ENCODE assay signal across 36 mouse cellular contexts in the genomic region with DNA sequence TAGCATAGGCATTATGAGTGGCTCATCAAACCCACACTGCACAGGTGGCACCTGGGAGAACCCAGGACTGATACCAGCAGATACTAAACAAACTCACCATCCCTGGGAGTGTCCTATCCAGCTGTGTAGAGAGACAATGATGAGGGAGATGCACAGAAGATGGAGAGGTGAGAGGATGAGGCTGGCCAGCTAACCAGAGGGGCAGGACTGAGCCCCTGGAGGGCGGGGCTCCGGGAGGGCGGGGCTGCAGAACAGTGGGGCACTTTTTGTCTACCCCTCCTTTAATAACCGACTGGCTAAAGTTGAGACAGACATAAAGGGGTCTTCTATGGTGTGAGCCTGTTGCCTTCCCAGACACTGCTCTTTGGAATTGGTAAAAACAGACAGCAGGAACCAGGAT. TPM values are rescaled to one million over a fixed set of nuclear protein-coding genes. Genes with fewer than 3 reads are reported as not detected.
DNase-seq lines count a peak whose midpoint lies in the region; ATAC-seq lines count a peak whose summit lies in the region.
"Had no signal": no experiment of that assay in that cellular context is flagged by ENCODE, and none has a peak within 500 bp of the region (broad histone marks: within the 10 kb centered on the region; RNA-seq: fewer than 3 reads in every experiment).

No protein-coding gene starts in this region.

- peak overlapping the region; percentile 56; the same call in 1 of the 2 replicates for H3K27ac ChIP-seq in heart, embryonic 10.5 days
- peak overlapping the region; percentile 96 for H3K27ac ChIP-seq in liver, embryonic 13.5 days
- no peak overlapping the region for H3K27ac ChIP-seq in stomach, embryonic 16.5 days (ENCODE audit: low read length)
- H3K27ac ChIP-seq: heart, adult 2 months; hindbrain, embryonic 10.5 days; hindbrain, embryonic 15.5 days; layer of hippocampus, adult 2 months; limb, embryonic 13.5 days; macrophage; midbrain, embryonic 13.5 days; neural tube, embryonic 15.5 days had no signal

- H3K27me3 ChIP-seq in heart, embryonic 10.5 days (ENCODE audit: insufficient read depth, poor library complexity, severe bottlenecking), result no peaks in the 10 kb centered on the region
- H3K27me3 ChIP-seq in liver, embryonic 13.5 days, result peaks cover 7% of the 10 kb centered on the region; the same call in 1 of the 2 replicates
- H3K27me3 ChIP-seq in stomach, embryonic 16.5 days (ENCODE audit: control insufficient read depth, insufficient read depth, low read length), result no peaks in the 10 kb centered on the region
- H3K27me3 ChIP-seq: hindbrain, embryonic 15.5 days; limb, embryonic 13.5 days; midbrain, embryonic 13.5 days; neural tube, embryonic 15.5 days; Patski had no signal

- intact Hi-C loops in heart, postnatal 10 days (cut with DNase I), result no loop called here

- H3K9ac ChIP-seq in liver, embryonic 13.5 days, result peak overlapping the region; percentile 63
- no peak overlapping the region for H3K9ac ChIP-seq in stomach, embryonic 16.5 days (ENCODE audit: low read length)
- H3K9ac ChIP-seq: hindbrain, embryonic 15.5 days; limb, embryonic 13.5 days; midbrain, embryonic 13.5 days; neural tube, embryonic 15.5 days had no signal

- peaks cover 9% of the 10 kb centered on the region for H3K4me1 ChIP-seq in heart, embryonic 10.5 days
- peaks cover 66% of the 10 kb centered on the region for H3K4me1 ChIP-seq in liver, embryonic 13.5 days (replicated peaks)
- H3K4me1 ChIP-seq in stomach, embryonic 16.5 days (ENCODE audit: control insufficient read depth, insufficient read depth, low read length), result peaks cover 8% of the 10 kb centered on the region; the same call in 1 of the 2 replicates
- H3K4me1 ChIP-seq: limb, embryonic 13.5 days; neural tube, embryonic 15.5 days had no signal

- no peaks in the 10 kb centered on the region for H3K36me3 ChIP-seq in heart, embryonic 10.5 days
- H3K36me3 ChIP-seq in liver, embryonic 13.5 days, result no peaks in the 10 kb centered on the region
- H3K36me3 ChIP-seq in stomach, embryonic 16.5 days (ENCODE audit: control insufficient read depth, insufficient read depth, low read length), result no peaks in the 10 kb centered on the region
- H3K36me3 ChIP-seq: hindbrain, embryonic 10.5 days; hindbrain, embryonic 15.5 days; limb, embryonic 13.5 days; midbrain, embryonic 13.5 days; neural tube, embryonic 15.5 days had no signal

- no peaks in the 10 kb centered on the region for H3K9me3 ChIP-seq in heart, embryonic 10.5 days
- no peaks in the 10 kb centered on the region for H3K9me3 ChIP-seq in liver, embryonic 13.5 days (replicated peaks)
- no peaks in the 10 kb centered on the region for H3K9me3 ChIP-seq in stomach, embryonic 16.5 days (replicated peaks; ENCODE audit: control insufficient read depth, low read length)
- H3K9me3 ChIP-seq: hindbrain, embryonic 10.5 days; hindbrain, embryonic 15.5 days; limb, embryonic 13.5 days; midbrain, embryonic 13.5 days; neural tube, embryonic 15.5 days had no signal

- peak; percentile 43 for ATAC-seq in liver, embryonic 13.5 days (ENCODE audit: low read depth)
- ATAC-seq in stomach, embryonic 16.5 days (ENCODE audit: insufficient read depth, low FRiP score), result 0 out of 2 replicates have a peak, but pooled peaks have one; percentile 44
- ATAC-seq: forebrain, embryonic 14.5 days; inflammation-experienced regulatory T-cells, adult 6 months; midbrain, embryonic 13.5 days; Patski had no signal

- no peak for DNase-seq in heart, embryonic 10.5 days (ENCODE audit: low spot score)
- no peak for DNase-seq in heart, postnatal 10 days
- DNase-seq in spleen, postnatal 4 days (ENCODE audit: low spot score in 2 of 2), result peak; percentile 38 to 67
- no peak for DNase-seq in spleen, postnatal 36 days (ENCODE audit: low spot score in 2 of 2)
- DNase-seq in liver, embryonic 13.5 days, result peak; percentile 61
- DNase-seq in layer of hippocampus, postnatal 10 days (ENCODE audit: low spot score in 2 of 2), result no peak
- no peak for DNase-seq in urinary bladder, postnatal 10 days (ENCODE audit: low spot score)
- DNase-seq: adrenal gland, postnatal 14 days; cerebellum, adult 11-12 months; cerebellum, postnatal 10 days; gastrocnemius, postnatal 36 days; heart, adult 2 months; heart, postnatal 14 days; kidney, adult 11 months; kidney, postnatal 36 days; lung, adult 2 months; lung, postnatal 10 days; retina, postnatal 1 day; right cerebral cortex, postnatal 25 days; thymus, postnatal 14 days had no signal

- 66% methylated on average over 4 of the region's 4 CpGs for WGBS in heart, embryonic 10.5 days
- WGBS in liver, embryonic 13.5 days (ENCODE audit: insufficient replicate concordance), result 49% methylated on average over 4 of the region's 4 CpGs
- 59% methylated on average over 4 of the region's 4 CpGs for WGBS in stomach, embryonic 16.5 days

- H3K4me3 ChIP-seq in heart, embryonic 10.5 days, result no peak overlapping the region
- peak overlapping the region; percentile 41 for H3K4me3 ChIP-seq in liver, embryonic 13.5 days (replicated peaks)
- no peak overlapping the region for H3K4me3 ChIP-seq in stomach, embryonic 16.5 days (replicated peaks; ENCODE audit: low read length)
- H3K4me3 ChIP-seq: heart, adult 2 months; hindbrain, embryonic 10.5 days; hindbrain, embryonic 15.5 days; layer of hippocampus, adult 2 months; limb, embryonic 13.5 days; midbrain, embryonic 13.5 days; neural tube, embryonic 15.5 days had no signal

- H3K4me2 ChIP-seq in liver, embryonic 13.5 days, result peak overlapping the region; percentile 62
- no peak overlapping the region for H3K4me2 ChIP-seq in stomach, embryonic 16.5 days (ENCODE audit: low read depth, low read length)
- H3K4me2 ChIP-seq: hindbrain, embryonic 15.5 days; limb, embryonic 13.5 days; midbrain, embryonic 13.5 days; neural tube, embryonic 15.5 days had no signal

RNA-seq across cellular contexts. Expression of a gene that starts 13.1 kb away (rescaled TPM):
- polyA plus RNA-seq in heart, embryonic 10.5 days (2016; fragmentation: Nextera tagmentation; extraction: Ambion mirVana), result not detected in 2 replicates
- total RNA-seq in heart, postnatal 10 days (2021), result not detected
- 0.05 TPM in 1 of 2 replicates, not detected in the other for polyA plus RNA-seq in liver, embryonic 13.5 days (2015; fragmentation: Nextera tagmentation; extraction: Ambion mirVana)
- polyA plus RNA-seq in stomach, embryonic 16.5 days (2015; fragmentation: Nextera tagmentation; extraction: Ambion mirVana), result not detected in 2 replicates
- total RNA-seq in layer of hippocampus, postnatal 10 days (2021), result under 1 TPM; 0.29 to 0.39 TPM
- total RNA-seq: adrenal gland, postnatal 14 days; gastrocnemius, adult 18-20 months; gastrocnemius, postnatal 36 days; heart, adult 2 months; heart, postnatal 14 days; layer of hippocampus, adult 2 months; megakaryocyte-erythroid progenitor cell, adult 5-6 weeks; monocyte, adult 5-6 weeks had no signal
- polyA plus RNA-seq: heart, adult 2 months; hindbrain, embryonic 10.5 days; inflammation-experienced regulatory T-cells, adult 6 months; kidney, embryonic 16.5 days; lung, adult 2 months; macrophage; Patski; urinary bladder, adult 2 months had no signal

Comparison
In these comparisons a context has a peak if more than half of its experiments do, and no peak if none do; other contexts are left out.
1. DNase-seq: peak in spleen, postnatal 4 days (2 of 2) and liver, embryonic 13.5 days (single experiment); none in heart, embryonic 10.5 days (single experiment), heart, postnatal 10 days (0 of 2), spleen, postnatal 36 days (0 of 2), layer of hippocampus, postnatal 10 days (0 of 2) and urinary bladder, postnatal 10 days (single experiment).